Mouse (Mus musculus) liver, postnatal 0 days (tissue): ENCODE results near the gene Taar8c.

Experiments used
- CTCF ChIP-seq: sonication (generic); IDR thresholded peaks from 2 replicates; pipeline ENCODE4 v1.5.1; 2016; ENCODE audit warnings: antibody characterized with exemption, low read depth
- EP300 ChIP-seq: IDR thresholded peaks from 2 replicates; pipeline ENCODE4 v1.6.1; 2016; ENCODE audit warnings: antibody characterized with exemption, low read depth, mild to moderate bottlenecking

DNA sequence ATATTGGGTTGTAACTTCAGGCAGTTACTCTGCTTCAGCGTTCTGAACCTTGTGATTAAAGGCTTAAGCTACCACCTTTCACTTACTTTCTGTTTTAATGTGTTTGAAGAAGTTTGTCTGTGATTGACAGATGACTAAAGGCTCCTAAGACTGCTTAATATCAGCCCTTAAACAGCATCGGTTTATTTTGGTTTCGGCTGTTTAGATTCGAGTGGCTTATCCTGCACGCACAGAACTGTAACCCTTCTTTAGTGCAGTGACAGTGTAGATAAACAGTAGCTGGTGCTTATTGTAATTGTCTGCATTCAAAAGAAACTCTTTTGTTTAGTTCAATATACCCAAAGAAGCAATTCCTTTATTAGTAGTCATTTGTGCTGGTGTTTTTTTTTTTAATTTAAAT, 49.7 kb downstream of the Taar8c start:
- TF ChIP-seq EP300 (no peak), CTCF (no peak)
